Mouse (Mus musculus): ENCODE measurements around the gene Ren1. TPM values are rescaled to one million over a fixed set of nuclear protein-coding genes. Genes with fewer than 3 reads are reported as not detected.
A peak's percentile ranks its signal among the peaks of the same experiment; 100 is the strongest.

The Ren1 gene
- polyA plus RNA-seq, 1 experiment = 3.3 TPM

DNA sequence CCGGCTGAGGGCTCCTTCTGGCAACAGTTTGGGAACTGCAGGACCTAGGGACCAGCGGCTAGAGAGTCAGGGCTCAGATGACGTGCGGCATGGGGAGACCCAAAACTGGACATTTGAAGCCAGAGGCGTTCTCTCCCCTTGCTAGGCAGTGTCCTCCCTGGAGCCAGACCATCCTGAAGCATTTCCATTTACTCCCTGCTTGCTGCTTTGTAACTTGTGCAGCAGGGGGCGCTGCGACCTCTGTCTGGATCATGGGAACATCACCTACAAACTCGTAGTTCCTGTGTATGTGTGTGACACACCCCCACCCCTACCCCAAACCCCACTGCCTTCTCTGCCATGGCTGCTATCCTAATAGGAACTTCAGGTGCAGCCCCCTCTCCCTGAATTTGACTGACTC is 35.9 kb upstream of the Ren1 start:
- H3K4me1 ChIP-seq (ENCODE audit: control insufficient read depth, insufficient read depth, insufficient read length, low read length) = peaks cover 16% of the 10 kb centered on the region; the same call in 1 of the 2 replicates
- H3K4me3 ChIP-seq (ENCODE audit: low read depth, low read length) = no peak overlapping the region
- TF ChIP-seq CTCF (IDR thresholded peaks at IDR 0.05; ENCODE audit: extremely low read depth, insufficient read length, insufficient replicate concordance, low read depth, low read length) (peak; percentile 76; the same call in 1 of the 2 replicates), POLR2A (IDR thresholded peaks at IDR 0.05; ENCODE audit: low read depth, low read length) (no peak)
- 37% methylated on average over 8 of the region's 8 CpGs for WGBS
- no peak overlapping the region for H3K27ac ChIP-seq (ENCODE audit: insufficient read depth, low read depth, low read length)
- peaks cover 2% of the 10 kb centered on the region; the same call in 1 of the 2 replicates for H3K36me3 ChIP-seq (ENCODE audit: control insufficient read depth, insufficient read depth, low read length)
- no peaks in the 10 kb centered on the region for H3K27me3 ChIP-seq (ENCODE audit: control insufficient read depth, insufficient read depth, low read length)

DNA sequence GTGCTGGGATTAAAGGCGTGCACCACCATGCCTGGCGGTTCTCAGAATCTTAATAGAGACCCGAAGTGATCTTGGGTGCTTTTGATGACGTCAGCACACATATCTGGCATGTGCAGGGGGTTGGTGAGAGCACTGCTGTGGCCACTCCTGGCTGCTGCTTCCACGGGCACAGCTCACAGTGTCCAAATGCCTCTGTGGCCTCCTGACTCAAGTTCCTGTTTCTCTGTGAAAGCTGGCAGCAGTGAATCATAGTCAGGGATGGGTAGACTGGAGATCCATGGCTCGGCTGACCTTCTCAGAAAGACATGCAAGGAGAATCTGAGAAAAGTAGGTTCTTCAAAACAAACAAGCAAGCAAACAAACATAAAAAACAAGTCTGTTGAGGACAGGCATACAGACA is 34.5 kb upstream of the Ren1 start:
- no peak for TF ChIP-seq POLR2A (IDR thresholded peaks at IDR 0.05; ENCODE audit: low read depth, low read length)
- no peak for TF ChIP-seq CTCF (IDR thresholded peaks at IDR 0.05; ENCODE audit: extremely low read depth, insufficient read length, insufficient replicate concordance, low read depth, low read length)
- peaks cover 2% of the 10 kb centered on the region; the same call in 1 of the 2 replicates for H3K36me3 ChIP-seq (ENCODE audit: control insufficient read depth, insufficient read depth, low read length)
- H3K27ac ChIP-seq (ENCODE audit: insufficient read depth, low read depth, low read length) = no peak overlapping the region
- no peaks in the 10 kb centered on the region for H3K27me3 ChIP-seq (ENCODE audit: control insufficient read depth, insufficient read depth, low read length)
- 82% methylated on average over 6 of the region's 6 CpGs for WGBS
- H3K4me3 ChIP-seq (ENCODE audit: low read depth, low read length) = no peak overlapping the region
- peaks cover 16% of the 10 kb centered on the region; the same call in 1 of the 2 replicates for H3K4me1 ChIP-seq (ENCODE audit: control insufficient read depth, insufficient read depth, insufficient read length, low read length)

GRCm38 (mm10) chr1:133316577-133316976 is 33.7 kb upstream of the Ren1 start:
- Histone ChIP-seq H3K27ac (ENCODE audit: insufficient read depth, low read depth, low read length) (no peak overlapping the region), H3K36me3 (ENCODE audit: control insufficient read depth, insufficient read depth, low read length) (peaks cover 2% of the 10 kb centered on the region; the same call in 1 of the 2 replicates), H3K4me1 (ENCODE audit: control insufficient read depth, insufficient read depth, insufficient read length, low read length) (peaks cover 10% of the 10 kb centered on the region; the same call in 1 of the 2 replicates), H3K27me3 (ENCODE audit: control insufficient read depth, insufficient read depth, low read length) (no peaks in the 10 kb centered on the region), H3K4me3 (ENCODE audit: low read depth, low read length) (no peak overlapping the region)
- WGBS = 83% methylated on average over 4 of the region's 4 CpGs
- no peak for TF ChIP-seq CTCF (IDR thresholded peaks at IDR 0.05; ENCODE audit: extremely low read depth, insufficient read length, insufficient replicate concordance, low read depth, low read length)

- WGBS = 76% methylated on average over 1 of the region's 1 CpGs
- no peak overlapping the region for H3K27ac ChIP-seq (ENCODE audit: insufficient read depth, low read depth, low read length)
- TF ChIP-seq CTCF (IDR thresholded peaks at IDR 0.05; ENCODE audit: extremely low read depth, insufficient read length, insufficient replicate concordance, low read depth, low read length) (no peak), POLR2A (IDR thresholded peaks at IDR 0.05; ENCODE audit: low read depth, low read length) (no peak)
Measured at GRCm38 (mm10) chr1:133317149-133317548, 33.2 kb upstream of the Ren1 start.

DNA sequence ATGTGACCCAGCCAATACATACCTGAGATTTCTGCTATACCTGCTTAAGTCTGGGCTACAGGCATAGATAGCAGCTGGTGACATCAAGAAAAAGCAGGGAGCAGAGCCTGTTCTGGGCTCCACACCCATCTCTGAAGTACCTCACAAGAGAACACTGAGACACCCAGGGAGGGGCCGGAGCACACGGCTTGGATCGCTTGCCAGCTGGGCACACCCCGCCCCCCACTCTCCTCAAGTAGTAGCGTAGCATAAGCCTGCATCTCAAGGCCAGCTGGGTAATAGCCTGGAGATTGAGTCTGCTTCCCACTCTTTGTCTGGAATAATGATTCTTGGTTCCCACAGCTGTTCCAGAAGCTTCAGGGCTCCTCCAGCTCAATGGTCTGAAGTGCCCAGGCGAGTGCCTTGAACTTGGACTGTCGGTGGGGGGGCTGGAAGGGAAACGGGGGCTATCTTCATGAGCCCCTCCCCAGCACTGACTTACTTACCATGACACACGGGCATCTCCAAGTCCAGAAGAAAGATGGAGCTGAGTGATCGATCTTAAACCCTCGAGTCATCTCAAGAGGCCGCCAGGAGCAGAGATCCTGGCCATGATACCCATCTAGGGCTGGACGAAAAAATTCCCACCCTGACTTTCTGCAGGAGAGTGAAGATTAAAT is 28.9 kb upstream of the Ren1 start, which contains the start of gene Kiss1:
Kiss1 (plus strand) TSS at position 609 of the 659 bp plus-strand sequence.
- TF ChIP-seq CTCF (IDR thresholded peaks at IDR 0.05; ENCODE audit: extremely low read depth, insufficient read length, insufficient replicate concordance, low read depth, low read length) (no peak), POLR2A (IDR thresholded peaks at IDR 0.05; ENCODE audit: low read depth, low read length) (no peak)
- H3K27ac ChIP-seq (ENCODE audit: insufficient read depth, low read depth, low read length) = no peak within 1 kb of the TSS
- no peaks in the 10 kb centered on the region for H3K27me3 ChIP-seq (ENCODE audit: control insufficient read depth, insufficient read depth, low read length)
- 0 out of 2 replicates have a peak, but pooled peaks cover 1% of the 10 kb centered on the region for H3K36me3 ChIP-seq (ENCODE audit: control insufficient read depth, insufficient read depth, low read length)
- WGBS = 71% methylated on average over 13 of the region's 13 CpGs
- no peak within 1 kb of the TSS for H3K4me3 ChIP-seq (ENCODE audit: low read depth, low read length)
- H3K4me1 ChIP-seq (ENCODE audit: control insufficient read depth, insufficient read depth, insufficient read length, low read length) = no peaks in the 10 kb centered on the region

More at GRCm38 (mm10) chr1:133317149-133317548, 33.2 kb upstream of the Ren1 start:
- H3K27me3 ChIP-seq (ENCODE audit: control insufficient read depth, insufficient read depth, low read length) = no peaks in the 10 kb centered on the region
- no peak overlapping the region for H3K4me3 ChIP-seq (ENCODE audit: low read depth, low read length)
- peaks cover 6% of the 10 kb centered on the region; the same call in 1 of the 2 replicates for H3K4me1 ChIP-seq (ENCODE audit: control insufficient read depth, insufficient read depth, insufficient read length, low read length)
- H3K36me3 ChIP-seq (ENCODE audit: control insufficient read depth, insufficient read depth, low read length) = peaks cover 3% of the 10 kb centered on the region; the same call in 1 of the 2 replicates

- H3K27ac ChIP-seq (ENCODE audit: insufficient read depth, low read depth, low read length) = no peak overlapping the region
- no peaks in the 10 kb centered on the region for H3K27me3 ChIP-seq (ENCODE audit: control insufficient read depth, insufficient read depth, low read length)
- 48% methylated on average over 5 of the region's 5 CpGs for WGBS
- TF ChIP-seq CTCF (IDR thresholded peaks at IDR 0.05; ENCODE audit: extremely low read depth, insufficient read length, insufficient replicate concordance, low read depth, low read length) (no peak), POLR2A (IDR thresholded peaks at IDR 0.05; ENCODE audit: low read depth, low read length) (no peak)
- H3K4me1 ChIP-seq (ENCODE audit: control insufficient read depth, insufficient read depth, insufficient read length, low read length) = no peaks in the 10 kb centered on the region
- no peak overlapping the region for H3K4me3 ChIP-seq (ENCODE audit: low read depth, low read length)
- 0 out of 2 replicates have a peak, but pooled peaks cover 1% of the 10 kb centered on the region for H3K36me3 ChIP-seq (ENCODE audit: control insufficient read depth, insufficient read depth, low read length)
Measured at GRCm38 (mm10) chr1:133323333-133323732, 27.0 kb upstream of the Ren1 start.

DNA sequence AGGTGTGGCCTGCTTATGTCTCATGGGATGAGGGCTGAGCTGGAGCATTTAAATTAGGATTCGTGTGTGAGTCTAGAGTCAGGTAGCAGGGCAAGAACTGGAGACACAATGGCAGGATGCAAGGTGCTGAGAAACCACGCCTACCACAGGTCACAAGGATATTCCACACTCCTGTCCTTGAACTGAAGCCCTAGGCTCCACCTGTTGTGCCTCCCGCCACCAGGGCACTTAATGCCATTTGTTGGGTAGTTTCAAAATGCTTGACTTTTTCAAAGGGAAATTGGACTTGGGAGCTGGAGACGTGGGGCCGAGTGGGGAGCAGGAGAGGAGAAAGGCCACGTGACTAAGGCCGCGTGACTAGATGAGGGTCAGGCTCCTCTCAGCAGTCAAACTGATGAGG is 24.4 kb upstream of the Ren1 start:
- Histone ChIP-seq H3K4me1 (ENCODE audit: control insufficient read depth, insufficient read depth, insufficient read length, low read length) (peaks cover 6% of the 10 kb centered on the region; the same call in 1 of the 2 replicates), H3K27ac (ENCODE audit: insufficient read depth, low read depth, low read length) (no peak overlapping the region), H3K27me3 (ENCODE audit: control insufficient read depth, insufficient read depth, low read length) (0 out of 2 replicates have a peak, but pooled peaks cover 6% of the 10 kb centered on the region), H3K4me3 (ENCODE audit: low read depth, low read length) (no peak overlapping the region), H3K36me3 (ENCODE audit: control insufficient read depth, insufficient read depth, low read length) (0 out of 2 replicates have a peak, but pooled peaks cover 1% of the 10 kb centered on the region)
- TF ChIP-seq CTCF (IDR thresholded peaks at IDR 0.05; ENCODE audit: extremely low read depth, insufficient read length, insufficient replicate concordance, low read depth, low read length) (no peak), POLR2A (IDR thresholded peaks at IDR 0.05; ENCODE audit: low read depth, low read length) (no peak)
- WGBS = 79% methylated on average over 8 of the region's 8 CpGs
